Mouse (Mus musculus) embryonic facial prominence, embryonic 12.5 days (tissue): ENCODE measurements around the gene Fxr1. TPM values are rescaled to one million over a fixed set of nuclear protein-coding genes. Genes with fewer than 3 reads are reported as not detected.
A peak's percentile ranks its signal among the peaks of the same experiment; 100 is the strongest.
"Not testable (repeated sequence)": the region's sequence is repeated elsewhere in the genome, so short reads cannot be mapped to it uniquely, and the experiment has no call there.

Experiments
- ATAC-seq: fragments of 200-750 bp; cut with Nextera tagmentation; 2 replicates; pipeline ENCODE4 v1.8.0; 2017; ENCODE audit not compliant: insufficient number of reproducible peaks, insufficient read depth, low FRiP score, low TSS enrichment
- H3K27ac ChIP-seq: fragments of 300-500 bp; sonication (generic); 2 replicates; pipeline ENCODE4 v1.5.1; 2016; ENCODE audit warnings: mild to moderate bottlenecking
- H3K27me3 ChIP-seq: fragments of 300-500 bp; sonication (generic); 2 replicates; pipeline ENCODE4 v1.6.1; 2016; ENCODE audit warnings: mild to moderate bottlenecking, moderate library complexity
- H3K36me3 ChIP-seq: fragments of 300-500 bp; sonication (generic); 2 replicates; pipeline ENCODE4 v1.6.1; 2016; ENCODE audit warnings: mild to moderate bottlenecking
- H3K4me1 ChIP-seq: fragments of 300-500 bp; sonication (generic); 2 replicates; pipeline ENCODE4 v1.6.1; 2016
- H3K4me2 ChIP-seq: fragments of 300-500 bp; sonication (generic); replicated peaks from 2 replicates; pipeline ENCODE4 v1.6.1; 2016; ENCODE audit warnings: mild to moderate bottlenecking, moderate library complexity
- H3K4me3 ChIP-seq: fragments of 300-500 bp; sonication (generic); 2 replicates; pipeline ENCODE4 v1.5.1; 2016; ENCODE audit warnings: mild to moderate bottlenecking
- H3K9ac ChIP-seq: fragments of 300-500 bp; sonication (generic); 2 replicates; pipeline ENCODE4 v1.6.1; 2016; ENCODE audit warnings: mild to moderate bottlenecking, moderate library complexity
- H3K9me3 ChIP-seq: fragments of 300-500 bp; sonication (generic); 2 replicates; pipeline ENCODE4 v1.6.1; 2016; ENCODE audit warnings: mild to moderate bottlenecking, moderate library complexity
- WGBS: fragments of 180-500 bp; shearing (Covaris S2); methylation state at CpG from one replicate; pipeline ENCODE4 v1.1.7; 2016; 5-methylcytosine and 5-hydroxymethylcytosine counted together
- polyA plus RNA-seq: library from polyadenylated mRNA; unstranded; fragments of >200 nt; fragmentation: Nextera tagmentation; extraction: Ambion mirVana; gene quantifications from 2 replicates; pipeline ENCODE4 v1.2.1, GENCODE M21; 2016

Gene Fxr1
- polyA plus RNA-seq, 1 experiment from 2014 or later, result 69.2 TPM

DNA sequence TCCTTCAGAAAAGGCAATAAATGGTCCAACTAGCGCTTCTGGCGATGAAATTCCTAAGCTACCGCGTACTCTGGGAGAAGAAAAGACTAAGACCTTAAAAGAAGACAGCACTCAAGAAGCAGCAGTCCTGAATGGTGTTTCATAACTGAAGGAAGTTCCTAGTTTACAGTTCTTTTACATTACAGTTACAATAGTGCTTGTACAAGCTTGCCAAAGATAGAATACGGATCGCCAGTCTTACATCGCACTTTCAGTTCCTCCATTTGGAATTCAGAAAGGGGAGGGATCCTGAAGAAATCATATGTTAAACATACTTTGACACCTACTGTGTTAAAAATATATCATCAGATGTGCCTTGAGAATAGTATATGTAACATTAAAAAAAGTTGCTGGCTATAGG, 49.2 kb downstream of the Fxr1 start:
- not testable (repeated sequence) for H3K27me3 ChIP-seq, H3K9me3 ChIP-seq, H3K4me3 ChIP-seq, ATAC-seq, H3K9ac ChIP-seq, H3K27ac ChIP-seq, H3K4me1 ChIP-seq, H3K4me2 ChIP-seq
- WGBS, result 94% methylated on average over 7 of the region's 7 CpGs
- H3K36me3 ChIP-seq, result peaks cover 15% of the 10 kb centered on the region

- no peak overlapping the region for H3K4me2 ChIP-seq
- H3K27ac ChIP-seq, result no peak overlapping the region
- no peak for ATAC-seq
- no peaks in the 10 kb centered on the region for H3K9me3 ChIP-seq
- no peak overlapping the region for H3K9ac ChIP-seq
- H3K36me3 ChIP-seq, result peaks cover 9% of the 10 kb centered on the region
- H3K4me1 ChIP-seq, result no peaks in the 10 kb centered on the region
- WGBS, result 93% methylated on average over 6 of the region's 6 CpGs
- no peak overlapping the region for H3K4me3 ChIP-seq
- H3K27me3 ChIP-seq, result no peaks in the 10 kb centered on the region
Measured at GRCm38 (mm10) chr3:34072726-34073125, 53.0 kb downstream of the Fxr1 start.

GRCm38 (mm10) chr3:34076058-34076759, 56.5 kb downstream of the Fxr1 start:
- WGBS, result 81% methylated on average over 6 of the region's 6 CpGs
- Histone ChIP-seq H3K4me3 (no peak overlapping the region), H3K4me1 (peaks cover 10% of the 10 kb centered on the region), H3K36me3 (peaks cover 9% of the 10 kb centered on the region), H3K9ac (no peak overlapping the region), H3K27ac (no peak overlapping the region), H3K4me2 (no peak overlapping the region), H3K27me3 (no peaks in the 10 kb centered on the region), H3K9me3 (no peaks in the 10 kb centered on the region)
- ATAC-seq, result no peak

DNA sequence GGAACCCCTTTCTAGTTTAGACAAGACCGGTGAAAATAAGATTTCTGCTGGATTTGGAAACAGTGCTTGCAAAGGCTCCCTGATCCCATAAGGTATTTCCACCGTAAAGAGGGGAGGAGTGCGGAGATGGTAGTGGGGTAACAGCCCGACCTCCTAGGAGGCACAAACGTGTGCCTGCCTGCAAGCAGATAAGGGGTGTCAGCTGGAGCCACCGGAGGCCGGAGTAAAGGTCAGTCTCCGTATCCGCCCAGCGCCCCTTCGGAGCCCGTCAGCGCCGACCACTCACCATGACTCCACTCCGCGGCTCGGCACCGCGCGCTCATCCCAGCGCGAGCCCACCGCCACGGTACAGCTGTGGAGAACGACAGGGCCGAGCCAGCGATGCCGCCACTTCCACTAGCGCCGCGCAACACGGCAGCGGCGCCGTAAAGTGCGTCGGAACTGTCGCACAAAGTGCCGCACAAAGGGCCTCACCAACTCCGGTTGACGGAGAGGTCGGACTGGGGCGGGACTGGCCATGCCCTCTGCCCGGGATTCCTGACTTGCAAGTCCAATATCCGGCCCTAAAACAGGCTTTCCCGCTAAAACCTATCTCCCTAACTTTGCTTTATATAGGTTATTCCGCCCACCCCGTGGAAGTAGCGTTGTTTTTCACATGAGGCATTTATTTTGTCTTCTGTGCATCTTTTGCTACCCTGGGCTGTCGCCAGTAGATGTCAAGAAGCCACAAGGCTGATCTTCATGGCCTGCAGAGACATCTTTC, 61.3 kb downstream of the Fxr1 start, which contains the start of gene Dnajc19:
TSS of gene Dnajc19 (minus strand) at position 422 of the 763 bp plus-strand sequence.
- Histone ChIP-seq H3K4me1 (peaks cover 13% of the 10 kb centered on the region), H3K4me2 (peak within 1 kb of the TSS; percentile 58), H3K36me3 (no peaks in the 10 kb centered on the region), H3K4me3 (peak within 1 kb of the TSS; percentile 74), H3K27me3 (no peaks in the 10 kb centered on the region), H3K27ac (peak within 1 kb of the TSS; percentile 50; the same call in 1 of the 2 replicates), H3K9me3 (no peaks in the 10 kb centered on the region), H3K9ac (peak within 1 kb of the TSS; percentile 78)
- ATAC-seq, result peak; percentile 91
- 1% methylated on average over 50 of the region's 50 CpGs for WGBS

DNA sequence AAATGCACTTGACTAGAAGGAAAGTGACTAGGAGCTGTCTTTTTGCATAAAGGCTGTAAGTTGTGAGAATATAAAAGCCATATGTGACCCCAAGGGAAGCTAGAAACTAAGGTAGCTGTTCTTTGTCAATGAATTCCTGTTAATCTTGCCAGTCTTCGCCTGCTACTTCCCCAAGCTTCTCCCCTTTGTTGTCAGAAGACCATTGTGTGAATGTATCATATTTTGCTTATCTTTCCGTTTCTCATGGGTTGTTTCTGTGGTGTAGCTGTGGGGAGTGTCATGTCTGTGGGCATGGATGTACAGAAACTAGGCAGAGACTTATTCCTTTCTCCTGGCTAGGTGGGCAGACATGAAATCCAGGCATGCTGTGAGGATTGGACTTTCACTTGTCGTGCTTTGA, 62.2 kb downstream of the Fxr1 start:
- H3K9me3 ChIP-seq, result no peaks in the 10 kb centered on the region
- ATAC-seq, result no peak
- WGBS, result 83% methylated on average over 3 of the region's 3 CpGs
- H3K27me3 ChIP-seq, result no peaks in the 10 kb centered on the region
- peaks cover 13% of the 10 kb centered on the region for H3K4me1 ChIP-seq
- no peak overlapping the region for H3K27ac ChIP-seq
- H3K9ac ChIP-seq, result no peak overlapping the region
- peak overlapping the region; percentile 58 for H3K4me2 ChIP-seq
- no peaks in the 10 kb centered on the region for H3K36me3 ChIP-seq
- peak overlapping the region; percentile 74 for H3K4me3 ChIP-seq

- no peak overlapping the region for H3K4me3 ChIP-seq
- H3K36me3 ChIP-seq, result no peaks in the 10 kb centered on the region
- H3K9ac ChIP-seq, result no peak overlapping the region
- no peaks in the 10 kb centered on the region for H3K27me3 ChIP-seq
- H3K27ac ChIP-seq, result no peak overlapping the region
- H3K9me3 ChIP-seq, result no peaks in the 10 kb centered on the region
- H3K4me2 ChIP-seq, result no peak overlapping the region
- no peak for ATAC-seq
- WGBS, result 77% methylated on average over 5 of the region's 5 CpGs
- peaks cover 13% of the 10 kb centered on the region for H3K4me1 ChIP-seq
Measured at GRCm38 (mm10) chr3:34083655-34084054, 63.9 kb downstream of the Fxr1 start.

- no peak for ATAC-seq
- H3K27me3 ChIP-seq, result no peaks in the 10 kb centered on the region
- H3K9me3 ChIP-seq, result no peaks in the 10 kb centered on the region
- no peak overlapping the region for H3K27ac ChIP-seq
- H3K9ac ChIP-seq, result no peak overlapping the region
- WGBS, result 67% methylated on average over 2 of the region's 2 CpGs
- H3K4me2 ChIP-seq, result no peak overlapping the region
- no peak overlapping the region for H3K4me3 ChIP-seq
- H3K4me1 ChIP-seq, result no peaks in the 10 kb centered on the region
- H3K36me3 ChIP-seq, result no peaks in the 10 kb centered on the region
Measured at GRCm38 (mm10) chr3:34102891-34103290, 83.1 kb downstream of the Fxr1 start.

GRCm38 (mm10) chr3:34103902-34104672, 84.3 kb downstream of the Fxr1 start:
- no peaks in the 10 kb centered on the region for H3K4me1 ChIP-seq
- H3K36me3 ChIP-seq, result no peaks in the 10 kb centered on the region
- no peaks in the 10 kb centered on the region for H3K27me3 ChIP-seq
- H3K4me2 ChIP-seq, result no peak overlapping the region
- no peak overlapping the region for H3K27ac ChIP-seq
- 34% methylated on average over 7 of the region's 7 CpGs for WGBS
- H3K9ac ChIP-seq, result no peak overlapping the region
- H3K4me3 ChIP-seq, result no peak overlapping the region
- ATAC-seq, result no peak
- H3K9me3 ChIP-seq, result no peaks in the 10 kb centered on the region

GRCm38 (mm10) chr3:34106421-34106820, 86.7 kb downstream of the Fxr1 start:
- H3K4me3 ChIP-seq, result no peak overlapping the region
- no peak overlapping the region for H3K27ac ChIP-seq
- H3K9me3 ChIP-seq, result no peaks in the 10 kb centered on the region
- WGBS, result 20% methylated on average over 9 of the region's 9 CpGs
- H3K4me1 ChIP-seq, result no peaks in the 10 kb centered on the region
- no peak overlapping the region for H3K9ac ChIP-seq
- H3K4me2 ChIP-seq, result no peak overlapping the region
- no peak for ATAC-seq
- no peaks in the 10 kb centered on the region for H3K27me3 ChIP-seq
- H3K36me3 ChIP-seq, result no peaks in the 10 kb centered on the region

DNA sequence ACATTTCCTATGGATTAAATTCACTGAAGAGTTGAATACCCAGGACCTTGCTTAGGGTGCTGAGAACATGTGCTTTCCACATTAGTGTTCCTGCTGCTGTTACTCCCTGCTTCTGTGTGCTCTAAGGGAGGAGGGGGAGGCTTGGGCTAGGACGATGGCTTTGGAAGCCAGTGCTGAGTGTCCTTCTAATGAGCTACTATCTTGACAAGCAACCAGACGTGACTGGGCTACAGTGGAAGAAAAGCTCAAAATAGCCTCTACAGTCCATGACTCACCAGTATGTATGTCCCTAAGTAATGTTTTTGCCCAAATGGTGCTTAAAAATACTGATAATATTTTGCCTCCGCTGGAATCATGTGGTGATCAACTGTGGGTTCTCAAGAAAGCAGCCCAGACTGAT, 87.9 kb downstream of the Fxr1 start:
- no peaks in the 10 kb centered on the region for H3K27me3 ChIP-seq
- H3K9ac ChIP-seq, result no peak overlapping the region
- no peaks in the 10 kb centered on the region for H3K9me3 ChIP-seq
- no peak overlapping the region for H3K4me2 ChIP-seq
- no peak for ATAC-seq
- 79% methylated on average over 3 of the region's 3 CpGs for WGBS
- no peak overlapping the region for H3K4me3 ChIP-seq
- no peaks in the 10 kb centered on the region for H3K4me1 ChIP-seq
- H3K36me3 ChIP-seq, result no peaks in the 10 kb centered on the region
- no peak overlapping the region for H3K27ac ChIP-seq

GRCm38 (mm10) chr3:34111941-34112685, 92.4 kb downstream of the Fxr1 start:
- Histone ChIP-seq H3K4me2 (no peak overlapping the region), H3K4me3 (no peak overlapping the region), H3K9ac (no peak overlapping the region), H3K36me3 (no peaks in the 10 kb centered on the region), H3K27ac (no peak overlapping the region), H3K9me3 (no peaks in the 10 kb centered on the region), H3K27me3 (no peaks in the 10 kb centered on the region), H3K4me1 (no peaks in the 10 kb centered on the region)
- no peak for ATAC-seq
- 73% methylated on average over 11 of the region's 11 CpGs for WGBS
